17 mouse cellular contexts compared by ENCODE assay signal in the genomic region with DNA sequence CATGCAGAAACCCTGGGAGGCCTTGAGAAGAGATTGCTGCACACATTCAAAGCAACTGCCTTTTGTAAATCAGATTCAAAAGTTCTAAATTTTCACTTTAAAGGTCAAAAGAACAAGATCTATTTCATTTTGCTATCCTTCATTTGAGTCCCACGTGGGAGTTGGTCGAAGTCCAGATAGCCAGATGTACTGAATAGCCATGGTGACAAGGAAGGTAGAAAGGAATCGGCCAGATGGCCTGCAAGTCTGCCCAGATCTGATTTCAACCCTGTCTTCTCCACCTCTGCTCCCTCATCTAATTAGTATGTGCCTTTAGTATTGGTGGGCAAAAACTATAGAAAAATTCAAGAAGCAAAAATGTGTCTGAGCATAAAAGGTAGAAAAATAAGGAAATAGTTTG.
DNase-seq lines count a peak whose midpoint lies in the region; ATAC-seq and TF ChIP-seq lines count a peak whose summit lies in the region.
"Had no signal": no experiment of that assay in that cellular context is flagged by ENCODE, and none has a peak within 500 bp of the region (broad histone marks: within the 10 kb centered on the region; RNA-seq: fewer than 3 reads in every experiment).

No protein-coding gene starts in this region.

- no peak overlapping the region for H3K9ac ChIP-seq in forebrain, embryonic 13.5 days
- H3K9ac ChIP-seq: limb, embryonic 15.5 days; liver, postnatal 0 days; neural tube, embryonic 13.5 days had no signal

- H3K27ac ChIP-seq in forebrain, embryonic 13.5 days, result no peak overlapping the region
- no peak overlapping the region for H3K27ac ChIP-seq in forebrain, embryonic 10.5 days
- H3K27ac ChIP-seq: heart, adult 2 months; limb, embryonic 15.5 days; neural tube, embryonic 13.5 days; stomach, postnatal 0 days had no signal

- 63% methylated on average over 3 of the region's 3 CpGs for WGBS in forebrain, embryonic 13.5 days
- 74% methylated on average over 3 of the region's 3 CpGs for WGBS in forebrain, embryonic 10.5 days

- H3ac ChIP-seq in myocyte (ENCODE audit: control insufficient read depth, insufficient read length), result no peak overlapping the region

- no peaks in the 10 kb centered on the region for H3K27me3 ChIP-seq in forebrain, embryonic 13.5 days
- H3K27me3 ChIP-seq in forebrain, embryonic 10.5 days (ENCODE audit: poor library complexity, severe bottlenecking), result no peaks in the 10 kb centered on the region
- no peaks in the 10 kb centered on the region for H3K27me3 ChIP-seq in myocyte (ENCODE audit: control insufficient read depth, insufficient read depth, insufficient read length)
- H3K27me3 ChIP-seq: limb, embryonic 15.5 days; megakaryocyte, embryonic 14.5 days; neural tube, embryonic 13.5 days had no signal

- no peak for DNase-seq in forebrain, embryonic 10.5 days (ENCODE audit: extremely low spot score, low spot score)
- DNase-seq in kidney, postnatal 4 days, result peak; percentile 2 to 4
- DNase-seq in kidney, postnatal 10 days, result no peak
- DNase-seq in cerebellum, adult 9-10 months, result peak; percentile 9
- no peak for DNase-seq in urinary bladder, postnatal 14 days (ENCODE audit: low spot score)
- DNase-seq: gastrocnemius, postnatal 14 days; heart, adult 2 months; liver, postnatal 0 days; lung, postnatal 14 days had no signal

- no peaks in the 10 kb centered on the region for H3K36me3 ChIP-seq in forebrain, embryonic 13.5 days (ENCODE audit: poor library complexity, severe bottlenecking)
- H3K36me3 ChIP-seq in forebrain, embryonic 10.5 days (replicated peaks), result no peaks in the 10 kb centered on the region
- no peaks in the 10 kb centered on the region for H3K36me3 ChIP-seq in myocyte (ENCODE audit: control insufficient read depth, insufficient read depth)
- H3K36me3 ChIP-seq: G1E; limb, embryonic 15.5 days; neural tube, embryonic 13.5 days had no signal

- H3K4me3 ChIP-seq in forebrain, embryonic 13.5 days, result no peak overlapping the region
- H3K4me3 ChIP-seq in forebrain, embryonic 10.5 days, result no peak overlapping the region
- no peak overlapping the region for H3K4me3 ChIP-seq in myocyte
- H3K4me3 ChIP-seq: erythroblast, embryonic 14.5 days; heart, adult 2 months; limb, embryonic 15.5 days; megakaryocyte, embryonic 14.5 days; neural tube, embryonic 13.5 days had no signal

- H3K4me2 ChIP-seq in forebrain, embryonic 13.5 days, result no peak overlapping the region
- H3K4me2 ChIP-seq in myocyte (ENCODE audit: low read depth), result peak overlapping the region; percentile 12
- H3K4me2 ChIP-seq: limb, embryonic 15.5 days; neural tube, embryonic 13.5 days had no signal

- TF ChIP-seq POLR2A in myocyte (IDR thresholded peaks at IDR 0.05; ENCODE audit: insufficient read length, low read depth), result no peak

- no peaks in the 10 kb centered on the region for H3K9me3 ChIP-seq in forebrain, embryonic 13.5 days (replicated peaks)
- no peaks in the 10 kb centered on the region for H3K9me3 ChIP-seq in forebrain, embryonic 10.5 days
- H3K9me3 ChIP-seq: G1E; limb, embryonic 15.5 days; megakaryocyte, embryonic 14.5 days; neural tube, embryonic 13.5 days had no signal

- 0 out of 2 replicates have a peak, but pooled peaks have one; percentile 41 for ATAC-seq in forebrain, embryonic 13.5 days
- ATAC-seq: liver, postnatal 0 days had no signal

- H3K79me2 ChIP-seq in myocyte (ENCODE audit: control insufficient read depth, insufficient read depth), result no peaks in the 10 kb centered on the region

- H3K4me1 ChIP-seq in forebrain, embryonic 13.5 days, result no peaks in the 10 kb centered on the region
- no peaks in the 10 kb centered on the region for H3K4me1 ChIP-seq in forebrain, embryonic 10.5 days
- H3K4me1 ChIP-seq: limb, embryonic 15.5 days; megakaryocyte, embryonic 14.5 days; neural tube, embryonic 13.5 days had no signal

TF ChIP-seq in myocyte, 11 proteins besides CTCF, POLR2A, EP300 and RAD21:
- TF ChIP-seq CEBPB (IDR thresholded peaks at IDR 0.05; ENCODE audit: insufficient read depth, poor library complexity, severe bottlenecking) (no peak), E2F4 (IDR thresholded peaks at IDR 0.05; ENCODE audit: insufficient read depth) (no peak)

Comparison
In these comparisons a context has a peak if more than half of its experiments do, and no peak if none do; other contexts are left out.
1. DNase-seq: peak in kidney, postnatal 4 days (2 of 2) and cerebellum, adult 9-10 months (single experiment); none in forebrain, embryonic 10.5 days (single experiment), kidney, postnatal 10 days (single experiment) and urinary bladder, postnatal 14 days (single experiment).